Mouse (Mus musculus): ENCODE results near the gene Tmem220.

The Tmem220 gene

DNA sequence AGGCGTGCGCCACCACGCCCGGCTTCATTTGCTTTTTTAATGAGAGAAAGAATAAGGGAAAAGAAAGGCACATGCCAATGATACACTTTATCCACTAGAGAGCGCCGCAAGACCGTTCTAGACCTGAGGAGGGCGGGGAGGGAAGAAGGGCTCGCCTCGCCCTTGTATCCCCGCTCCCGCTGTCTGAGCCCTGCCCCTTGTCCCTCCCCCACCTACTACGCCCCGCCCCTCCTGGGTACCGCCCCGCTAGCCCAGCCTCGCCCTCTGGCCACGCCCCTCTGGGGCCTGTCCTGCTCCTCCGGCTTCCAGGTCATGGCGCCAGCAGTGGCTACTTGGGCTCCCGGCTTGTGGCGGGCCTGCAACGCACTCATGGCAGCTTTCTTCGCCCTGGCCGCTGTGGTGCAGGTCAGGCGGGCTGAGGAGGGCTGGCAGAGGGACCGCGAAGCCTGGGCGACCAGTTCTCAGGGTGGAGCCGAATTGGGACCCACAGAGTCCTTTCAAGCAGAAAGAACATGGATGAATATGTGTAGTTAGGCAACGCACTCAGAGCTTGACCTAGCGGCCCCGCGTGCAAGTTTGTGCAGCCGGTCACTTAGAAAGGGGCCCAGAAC lies at the start of gene Tmem220:
TSS of gene Tmem220 (plus strand) at position 288 of the 611 bp plus-strand sequence.
- DNase-seq, result peak; percentile 89

DNA sequence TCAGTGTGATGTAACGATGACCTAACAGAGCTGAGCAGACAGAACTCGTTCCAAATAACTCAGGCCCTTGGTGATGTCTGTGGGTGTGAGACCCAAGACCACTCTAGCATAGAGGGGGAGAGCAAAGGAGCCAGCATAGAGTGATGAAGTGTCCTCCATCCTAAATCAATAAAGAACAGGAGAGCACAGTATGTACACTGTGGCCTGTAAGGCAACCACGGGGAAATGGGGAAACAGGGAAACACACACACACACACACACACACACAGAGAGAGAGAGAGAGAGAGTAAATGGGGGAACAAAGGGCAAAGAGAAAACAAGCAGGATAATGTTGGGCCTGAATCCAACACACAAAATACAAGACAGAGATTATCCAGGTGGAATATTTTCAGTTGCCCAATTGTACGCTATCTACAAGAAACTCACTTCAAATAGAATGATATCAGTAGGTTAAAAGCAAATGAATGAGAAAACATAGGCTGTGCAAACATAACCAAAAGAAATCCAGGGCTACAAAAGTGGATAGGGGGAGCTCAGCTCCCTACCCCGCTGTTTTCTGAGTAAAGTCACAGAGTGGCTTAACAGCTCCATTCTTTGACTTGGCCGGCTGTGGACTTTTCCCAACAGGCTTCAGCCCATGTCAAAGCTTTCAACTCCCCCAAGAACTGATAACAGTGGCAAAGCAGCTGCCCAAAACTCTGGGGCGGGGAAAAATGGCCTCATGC lies 49.2 kb upstream of the Tmem220 start:
- DNase-seq, result no peak

DNA sequence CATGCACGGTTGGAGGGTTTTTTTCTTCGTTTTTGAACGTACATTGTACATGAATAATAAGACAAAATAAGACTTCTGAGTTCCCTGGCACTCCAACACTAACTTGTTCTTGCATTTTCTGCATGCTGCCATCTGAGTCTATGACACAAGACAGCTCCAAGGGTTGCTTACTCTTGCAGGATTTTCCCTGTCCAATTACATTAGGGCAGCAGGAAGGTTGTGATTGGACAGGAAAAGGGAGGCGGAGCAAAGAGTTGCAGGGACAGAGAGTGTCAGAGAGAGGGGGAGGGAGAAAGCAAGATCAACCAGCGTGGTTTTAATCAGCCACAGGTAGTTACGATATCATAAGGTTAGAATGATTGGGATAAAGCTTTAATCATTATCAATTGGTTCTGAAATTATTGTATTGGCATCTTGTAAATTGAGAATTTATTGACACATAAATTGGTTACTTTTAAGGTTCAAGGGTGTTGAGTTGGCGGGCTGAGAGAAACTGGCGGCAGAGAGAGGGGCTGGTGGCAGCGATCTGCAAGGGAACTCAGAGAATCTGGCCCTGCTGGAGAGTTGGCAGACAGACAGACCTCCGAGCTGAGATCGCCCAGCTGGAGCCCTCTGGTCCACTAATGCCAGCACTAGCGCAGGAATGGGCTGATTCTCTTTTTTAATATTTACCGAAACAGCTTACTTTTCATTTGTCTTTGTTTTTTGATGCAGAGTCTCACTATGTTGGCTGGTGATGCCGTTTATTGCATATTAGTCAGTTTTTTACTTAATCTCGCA lies 43.4 kb upstream of the Tmem220 start:
- DNase-seq, result no peak

DNA sequence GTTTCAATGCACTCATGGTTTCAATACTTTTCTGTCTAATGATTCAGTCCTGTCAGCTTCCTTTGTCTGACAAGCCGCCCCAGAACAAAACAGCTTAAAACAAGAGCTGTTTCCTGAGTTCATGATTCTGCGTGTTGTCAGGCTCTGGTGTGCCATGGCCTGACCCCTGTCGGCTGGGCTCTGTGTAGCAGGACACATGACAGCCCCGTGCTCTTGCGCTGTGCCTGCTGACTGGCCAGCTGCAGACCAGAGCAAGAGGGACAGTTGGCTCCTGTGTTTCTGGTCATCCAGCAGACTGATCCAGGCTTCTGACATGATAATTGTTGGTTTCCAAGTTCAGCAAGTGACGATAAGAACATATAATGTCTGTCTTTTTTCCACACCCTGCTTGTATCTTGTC lies 42.2 kb upstream of the Tmem220 start:
- DNase-seq, result no peak

DNA sequence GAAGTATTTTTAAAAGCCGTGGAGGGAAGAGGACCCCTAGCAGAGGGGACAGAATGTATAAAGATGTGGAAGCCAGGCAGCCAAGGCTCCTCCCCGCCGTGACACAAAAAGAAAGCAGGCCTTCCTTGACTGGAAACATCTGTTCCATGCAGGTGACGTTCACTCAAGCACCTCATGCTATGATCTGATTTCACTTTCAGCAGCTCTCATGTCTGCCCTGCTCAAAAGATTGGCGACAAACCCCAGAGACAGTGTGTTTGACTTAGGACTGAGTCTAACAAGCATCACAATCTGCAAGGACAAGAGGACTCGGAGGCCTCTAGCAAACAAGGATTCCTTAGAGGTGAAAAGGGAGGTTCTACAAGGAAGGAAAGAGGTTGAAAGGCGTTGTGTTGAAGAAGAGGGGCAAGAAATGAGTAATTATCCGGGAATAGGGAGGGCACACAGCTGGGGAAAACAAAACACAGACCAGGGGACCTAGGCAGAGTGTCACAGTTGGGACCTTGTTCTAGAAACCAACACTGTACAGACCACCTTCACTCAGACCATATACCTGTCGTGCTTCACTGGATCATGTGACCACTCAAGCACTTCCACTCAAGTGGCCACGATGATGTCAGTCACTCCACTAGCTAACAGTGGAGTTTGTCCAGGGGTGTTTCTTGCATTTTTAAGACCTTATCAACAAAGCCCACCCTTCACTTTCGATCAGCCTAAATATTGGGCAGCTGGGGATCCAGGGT lies 41.4 kb upstream of the Tmem220 start:
- no peak for DNase-seq

DNA sequence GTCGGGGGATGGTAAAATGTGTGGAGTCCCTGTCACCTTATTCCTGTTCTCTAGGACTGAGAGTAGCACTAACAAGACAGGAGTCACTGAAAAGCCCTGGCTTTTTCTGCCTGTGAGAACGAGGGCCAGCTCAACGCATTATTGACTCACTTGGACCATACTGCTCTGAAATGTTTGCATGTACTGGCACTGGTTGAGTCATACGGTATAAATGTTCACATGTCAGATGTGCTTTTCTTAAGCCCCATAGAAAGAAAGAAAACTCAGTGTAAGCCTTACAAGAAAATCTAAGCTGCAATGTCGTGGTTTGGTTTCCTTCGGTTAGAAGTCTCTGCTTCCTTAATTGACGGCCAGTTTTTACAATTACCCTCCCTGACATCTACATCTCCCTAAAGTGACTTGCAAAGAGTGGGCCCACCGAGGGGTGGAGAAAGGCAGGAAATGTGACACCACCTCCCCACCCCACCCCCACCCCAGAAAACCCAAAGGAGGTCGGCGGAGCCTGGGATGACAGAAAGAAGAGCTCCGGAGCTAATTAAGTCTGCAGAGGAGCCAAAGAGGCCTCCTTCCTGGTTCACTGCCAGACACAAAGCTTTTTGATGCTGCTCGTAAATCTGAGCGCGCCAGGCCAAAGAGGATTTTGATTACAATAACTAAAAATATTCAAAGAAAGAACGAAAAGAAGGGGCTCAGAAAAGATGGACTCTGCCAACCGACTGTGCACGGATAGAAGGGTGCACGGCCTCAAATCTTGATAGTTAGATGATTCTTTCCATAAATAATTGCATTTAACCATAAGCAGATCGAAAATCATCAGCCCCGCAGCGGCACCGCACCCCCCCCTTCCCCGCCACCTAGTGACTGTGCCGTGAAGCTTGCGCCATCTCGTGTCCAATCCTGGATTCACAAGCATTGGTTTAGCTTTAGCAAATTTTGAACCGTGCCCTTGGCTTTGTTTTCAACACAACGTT lies 40.5 kb upstream of the Tmem220 start:
- peak; percentile 83 for DNase-seq

DNA sequence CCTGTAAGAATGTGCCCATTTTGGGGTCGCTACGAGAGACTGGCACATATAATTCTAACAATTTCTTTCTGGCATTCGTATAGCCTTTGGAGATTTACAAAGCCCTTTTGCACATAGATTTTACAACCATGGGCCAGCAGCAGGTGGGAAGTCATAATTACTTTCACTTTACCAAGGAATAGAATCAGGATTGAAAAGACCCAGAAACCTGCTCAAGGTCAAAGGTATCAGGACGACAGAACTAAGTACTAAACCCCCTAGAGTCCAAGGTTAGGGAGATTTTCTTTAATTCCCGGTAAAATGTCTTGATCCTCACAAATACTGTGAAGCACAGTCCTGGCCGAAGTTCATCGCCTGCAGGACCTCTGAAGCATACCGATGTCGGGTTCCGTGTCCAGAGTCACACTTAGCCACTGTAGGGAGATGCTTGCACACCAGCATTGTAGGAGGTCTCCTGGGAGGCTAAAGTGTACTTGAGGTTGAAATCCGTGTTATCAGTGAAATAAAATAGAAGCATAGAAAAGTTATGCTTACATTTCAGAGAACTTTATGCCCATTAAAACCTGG lies 39.7 kb upstream of the Tmem220 start:
- DNase-seq, result no peak

DNA sequence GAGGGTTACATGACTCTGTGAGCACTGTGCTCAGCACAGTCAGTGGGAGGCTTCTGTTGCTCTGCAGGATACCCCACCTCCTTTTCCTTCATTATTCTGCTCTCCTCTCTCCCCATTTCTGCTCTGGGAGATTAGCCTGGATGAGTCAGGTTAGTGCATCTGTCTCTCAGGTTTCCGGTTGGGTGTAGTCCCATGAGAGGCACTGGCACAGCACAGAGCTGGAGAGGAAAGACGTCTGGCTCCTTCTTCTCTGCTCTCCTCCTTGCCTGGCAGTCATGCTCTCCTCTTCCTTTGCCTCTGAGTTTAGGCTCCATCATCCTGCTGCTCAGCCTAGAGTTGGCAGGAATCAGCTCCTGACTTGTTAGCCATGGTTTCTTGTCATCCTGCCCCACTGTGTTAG lies 32.8 kb upstream of the Tmem220 start:
- no peak for DNase-seq

DNA sequence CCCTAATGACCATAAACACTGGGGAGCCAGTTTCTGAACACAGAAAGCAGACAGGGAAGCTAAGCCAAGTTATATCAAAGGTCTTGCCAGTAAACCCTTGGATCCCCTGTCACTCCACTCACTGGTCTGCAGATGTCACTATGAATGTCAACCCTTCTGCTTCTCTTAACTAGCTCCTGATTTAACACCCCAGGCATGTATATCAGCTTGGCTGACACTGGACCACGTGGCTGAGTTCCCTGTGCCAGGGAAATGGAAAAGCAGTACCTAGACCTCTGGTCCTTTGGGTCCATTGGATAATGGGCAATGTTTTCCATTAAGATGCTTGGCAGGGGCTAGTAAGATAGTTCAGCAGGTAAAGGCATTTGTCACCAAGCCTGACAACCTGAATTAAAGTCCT lies 31.3 kb upstream of the Tmem220 start:
- DNase-seq, result peak; percentile 7

DNA sequence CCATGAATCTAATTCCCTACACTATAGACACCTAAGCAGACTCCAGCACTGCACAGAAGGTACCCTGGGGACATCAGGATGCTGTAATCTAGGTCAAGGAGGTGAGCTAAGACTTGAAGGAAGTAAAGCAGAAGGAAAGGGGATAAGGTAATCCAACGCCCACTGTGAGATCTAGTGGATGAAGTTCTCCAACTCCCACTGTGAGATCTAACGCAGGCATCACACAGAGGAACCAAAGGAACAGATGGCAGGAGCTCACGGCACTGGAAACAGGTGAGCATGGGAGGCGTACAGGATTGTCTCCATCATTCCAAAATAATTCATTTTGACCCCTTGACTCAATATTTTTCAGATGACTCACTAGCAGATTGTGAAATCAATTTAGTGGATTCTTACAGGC lies 28.5 kb upstream of the Tmem220 start:
- peak; percentile 62 for DNase-seq

DNA sequence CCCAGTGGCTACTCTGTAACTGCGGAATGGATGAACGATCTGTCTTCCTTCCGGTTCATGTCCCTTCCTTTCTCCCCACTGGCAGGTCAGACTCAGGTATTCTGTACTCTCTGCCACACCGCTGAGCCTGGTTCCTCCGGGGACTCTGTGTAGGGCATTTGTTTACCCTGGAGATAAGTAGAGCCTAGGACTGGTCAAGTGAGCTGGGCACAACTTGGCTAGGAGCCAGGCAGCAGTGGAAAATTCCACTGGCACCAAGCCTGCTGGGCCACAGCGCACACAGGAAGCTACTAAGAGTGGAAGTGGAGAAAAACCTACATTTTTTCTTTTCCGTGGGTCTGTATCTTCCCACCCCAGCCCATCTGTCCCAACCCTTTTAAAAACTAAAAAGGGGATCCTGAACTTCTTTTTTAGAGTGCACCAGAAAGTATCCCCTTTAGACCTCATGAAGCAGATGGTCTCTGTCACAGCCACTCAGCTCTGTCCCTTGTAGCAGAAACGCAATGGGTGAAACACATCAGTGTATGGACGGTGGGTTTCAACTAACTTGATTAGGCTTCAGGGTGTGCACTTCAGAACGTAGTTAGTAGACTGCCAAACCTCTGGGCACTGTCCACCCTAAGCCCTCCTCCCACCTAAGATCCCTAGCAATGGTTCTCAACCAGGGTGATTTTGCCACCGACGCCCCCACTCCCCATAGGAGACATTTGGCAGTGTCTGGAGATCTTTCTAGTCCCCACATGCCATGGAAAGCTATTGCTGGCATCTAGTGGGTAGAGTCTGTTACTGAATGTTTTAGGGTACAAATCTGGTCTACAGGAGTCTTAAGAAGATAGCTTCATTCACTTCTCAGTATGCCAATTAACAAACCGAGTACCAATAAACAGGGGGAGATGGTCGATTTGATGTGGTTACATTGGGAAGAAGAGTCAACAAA lies 26.2 kb upstream of the Tmem220 start:
- DNase-seq, result peak; percentile 61

DNA sequence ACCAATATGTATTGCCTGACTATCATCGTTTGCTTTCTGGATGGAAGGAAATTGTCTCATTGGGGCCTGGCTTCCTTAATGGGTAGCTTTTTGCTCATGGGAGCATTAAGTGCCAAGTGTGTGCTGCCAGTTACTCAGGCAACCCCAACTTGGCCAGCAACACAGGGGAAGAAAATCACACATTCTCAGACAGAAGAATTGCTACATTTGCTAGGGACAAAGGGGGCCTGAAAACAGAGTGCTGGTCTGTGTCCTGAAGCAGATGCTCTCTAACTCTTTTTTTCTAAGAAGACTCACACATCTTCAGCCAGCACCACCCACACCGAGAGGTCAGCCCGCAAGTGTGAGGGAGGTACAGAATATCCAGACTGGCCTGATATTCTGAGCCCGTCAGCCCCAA lies 24.3 kb upstream of the Tmem220 start:
- no peak for DNase-seq

DNA sequence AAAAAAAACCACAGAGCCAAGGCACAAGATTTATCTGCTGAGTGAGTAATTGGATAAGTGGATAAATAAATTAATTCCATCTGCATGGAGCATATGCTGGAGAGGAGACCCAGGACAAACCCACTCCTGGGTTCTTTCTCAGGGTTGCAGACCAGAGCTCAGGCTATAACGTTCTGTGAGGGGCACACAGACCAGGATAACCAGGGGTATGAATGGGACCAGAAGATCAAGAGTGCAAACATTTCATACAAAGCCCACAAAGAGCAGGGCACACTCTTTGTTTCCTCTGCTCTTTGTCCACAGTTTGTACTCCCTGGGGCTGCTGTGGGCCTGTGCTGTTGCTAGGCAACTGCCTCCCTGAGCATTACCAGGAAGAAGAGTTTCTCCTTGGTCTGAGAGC lies 23.2 kb upstream of the Tmem220 start:
- DNase-seq, result no peak

DNA sequence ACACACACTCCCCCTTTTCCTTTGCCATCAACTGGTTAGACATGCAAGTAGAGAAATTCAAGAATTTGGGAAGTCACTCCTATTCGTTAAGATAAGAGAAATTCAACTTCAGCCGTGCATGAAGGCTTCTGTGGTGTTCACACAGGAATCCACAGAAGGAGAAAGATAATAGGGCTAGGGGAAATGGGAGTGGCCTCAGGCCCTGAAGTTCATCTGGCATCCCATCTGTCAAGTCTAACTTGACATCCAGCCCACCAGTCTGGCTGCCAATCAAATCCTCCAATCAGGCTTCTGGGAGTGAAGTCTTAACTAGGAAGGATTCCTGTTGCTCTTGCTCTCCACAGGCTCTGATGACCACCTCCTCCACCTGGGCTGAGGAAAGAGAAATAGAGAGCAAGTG lies 22.0 kb upstream of the Tmem220 start:
- no peak for DNase-seq

DNA sequence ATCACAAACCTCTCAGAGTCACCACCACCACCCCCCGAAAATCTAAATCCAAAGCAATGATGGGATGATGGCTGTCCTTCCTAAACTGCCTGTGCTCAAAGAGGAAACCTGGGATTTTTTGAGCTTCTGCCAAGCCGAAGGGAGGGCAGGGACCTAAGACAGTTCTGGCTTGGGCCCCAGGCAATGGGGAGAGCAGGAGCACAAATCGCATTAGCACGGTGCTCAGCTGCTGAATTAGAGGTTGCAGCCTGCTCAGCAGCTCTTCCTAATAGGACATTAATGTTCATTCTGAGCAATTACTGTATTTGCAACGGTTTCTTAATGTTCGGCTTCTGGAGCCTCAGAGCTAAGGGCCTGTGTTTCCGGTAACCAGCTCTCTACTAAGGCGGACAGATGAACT lies 17.0 kb upstream of the Tmem220 start:
- no peak for DNase-seq

DNA sequence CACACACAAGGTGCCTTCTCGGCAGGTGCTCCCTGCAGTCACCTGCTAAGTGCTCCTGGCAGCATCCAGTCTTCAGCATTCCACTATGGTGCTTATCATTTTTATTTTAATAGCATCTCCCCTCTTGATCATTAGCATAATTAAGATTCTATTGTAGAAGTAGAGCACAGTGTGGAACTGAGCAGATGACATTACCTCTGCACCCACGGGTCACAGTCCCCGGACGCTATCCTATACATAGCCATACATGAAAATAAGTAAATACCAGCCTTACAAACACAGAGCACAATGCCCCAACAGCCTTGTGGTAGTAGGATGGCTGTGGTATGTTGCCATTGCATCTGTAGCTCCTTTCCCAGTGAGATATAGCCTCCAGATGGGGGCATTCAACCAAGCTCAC lies 16.4 kb upstream of the Tmem220 start:
- no peak for DNase-seq

DNA sequence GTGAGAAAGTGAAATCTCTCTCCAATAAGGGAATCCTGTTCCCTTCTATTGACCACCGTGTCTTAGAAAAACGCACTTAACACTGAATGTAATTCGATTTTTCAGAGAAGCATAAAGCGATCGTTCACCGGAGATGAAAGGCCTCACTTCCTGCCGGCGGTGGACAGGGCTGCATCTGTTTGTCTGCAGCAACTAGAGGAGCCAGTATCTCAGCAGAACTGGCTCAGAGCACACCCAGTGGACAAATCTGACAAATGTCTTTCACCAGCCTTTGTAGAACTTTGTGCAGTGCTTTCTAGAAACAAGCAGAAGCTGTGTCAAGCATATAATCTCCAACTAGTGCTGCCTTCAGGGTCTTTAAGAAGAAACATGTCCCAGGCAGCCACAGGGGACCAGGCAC lies 14.5 kb upstream of the Tmem220 start:
- DNase-seq, result no peak

DNA sequence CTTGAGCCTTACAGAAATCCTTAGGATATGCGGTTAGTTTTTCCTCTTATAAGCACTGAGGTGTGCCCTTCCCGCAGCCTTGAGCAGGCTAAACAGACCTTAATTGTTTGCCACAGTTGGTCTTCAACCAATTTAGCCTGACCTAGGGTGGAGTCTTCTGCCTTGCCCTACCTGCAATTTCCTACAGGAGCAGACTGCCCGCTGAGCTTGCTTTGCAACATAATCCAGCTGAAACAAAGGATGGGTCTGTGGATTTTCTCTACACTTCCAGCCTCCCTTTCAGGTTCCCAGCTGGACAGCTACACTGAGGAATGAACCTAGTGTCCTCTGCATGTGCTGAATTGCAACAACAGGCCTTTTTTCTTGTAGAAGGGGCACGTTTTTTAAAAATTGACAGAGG lies 13.3 kb upstream of the Tmem220 start:
- no peak for DNase-seq

DNA sequence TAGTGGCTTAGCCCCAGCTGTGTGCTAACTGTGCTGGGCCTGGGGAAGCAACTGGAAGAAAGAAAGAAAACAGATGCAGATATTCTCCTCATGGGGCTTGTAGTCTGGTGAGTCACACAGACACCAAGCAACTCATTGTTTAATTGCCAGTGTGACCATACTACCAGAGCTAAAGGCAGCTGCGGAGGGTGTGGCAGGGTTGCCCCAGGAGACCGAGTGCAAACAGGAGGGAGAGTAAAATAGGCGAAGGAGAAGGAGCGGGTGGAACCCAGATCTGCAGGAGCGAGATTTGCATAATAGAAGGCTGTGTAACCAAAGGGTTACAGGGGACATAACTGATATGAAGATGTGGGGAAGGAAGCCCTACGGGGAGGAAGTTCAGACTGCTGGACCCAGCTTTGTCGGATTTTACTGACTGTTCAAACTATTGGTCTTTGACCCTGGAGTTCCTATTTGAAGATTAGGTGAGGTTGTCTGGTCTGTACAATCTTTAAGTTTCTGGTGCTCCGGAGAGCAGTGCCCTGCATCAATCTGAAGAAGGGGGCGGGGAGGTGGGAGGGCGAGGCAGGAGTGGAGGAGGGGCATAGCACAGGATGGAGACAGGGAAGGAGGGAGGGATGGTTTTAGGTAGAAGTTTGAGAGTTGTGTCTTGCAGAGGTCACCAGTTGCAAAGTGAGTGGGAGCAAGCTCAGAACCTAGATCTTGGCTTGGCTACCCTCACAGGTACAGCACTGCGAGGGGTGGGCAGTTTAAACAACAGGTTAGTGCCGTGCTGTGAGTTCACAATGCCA lies 7.0 kb upstream of the Tmem220 start:
- no peak for DNase-seq
